Mouse (Mus musculus): Measurements from ENCODE around the gene Slc39a5.

DNA sequence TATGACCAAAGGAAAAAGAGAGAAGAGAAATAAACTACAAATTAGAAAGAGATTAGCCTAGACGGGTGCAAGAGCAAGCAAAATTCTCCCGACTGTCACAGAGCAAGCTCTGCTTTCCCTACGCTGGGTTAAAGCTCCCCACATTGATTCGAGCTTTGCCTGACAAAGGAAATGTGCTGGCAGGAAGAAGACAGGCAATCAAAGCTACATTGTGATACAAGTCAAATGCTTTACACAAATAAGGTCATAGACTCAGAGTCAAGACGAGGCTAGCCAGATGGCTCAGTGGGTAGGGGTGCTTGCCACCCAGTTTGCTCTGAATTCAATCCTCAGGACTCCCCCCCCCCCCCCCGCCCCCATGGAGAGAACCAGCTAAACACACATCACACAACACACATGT lies 31.0 kb downstream of the Slc39a5 start:
- TF ChIP-seq POLR2A (IDR thresholded peaks at IDR 0.05; ENCODE audit: extremely low read depth, insufficient read depth, low read length) (no peak), CTCF (IDR thresholded peaks at IDR 0.05; ENCODE audit: extremely low read depth, insufficient read depth, low read length) (no peak)

All from cortical plate, adult 2 months (tissue).